Mouse (Mus musculus): ENCODE results near the gene Clptm1. TPM values are rescaled to one million over a fixed set of nuclear protein-coding genes. Genes with fewer than 3 reads are reported as not detected.
"Not testable (repeated sequence)": the region's sequence is repeated elsewhere in the genome, so short reads cannot be mapped to it uniquely, and the experiment has no call there.

Gene Clptm1
- total and polyA plus RNA-seq, 2 experiments from 2014 or later: 71.5 to 97.9 TPM

DNA sequence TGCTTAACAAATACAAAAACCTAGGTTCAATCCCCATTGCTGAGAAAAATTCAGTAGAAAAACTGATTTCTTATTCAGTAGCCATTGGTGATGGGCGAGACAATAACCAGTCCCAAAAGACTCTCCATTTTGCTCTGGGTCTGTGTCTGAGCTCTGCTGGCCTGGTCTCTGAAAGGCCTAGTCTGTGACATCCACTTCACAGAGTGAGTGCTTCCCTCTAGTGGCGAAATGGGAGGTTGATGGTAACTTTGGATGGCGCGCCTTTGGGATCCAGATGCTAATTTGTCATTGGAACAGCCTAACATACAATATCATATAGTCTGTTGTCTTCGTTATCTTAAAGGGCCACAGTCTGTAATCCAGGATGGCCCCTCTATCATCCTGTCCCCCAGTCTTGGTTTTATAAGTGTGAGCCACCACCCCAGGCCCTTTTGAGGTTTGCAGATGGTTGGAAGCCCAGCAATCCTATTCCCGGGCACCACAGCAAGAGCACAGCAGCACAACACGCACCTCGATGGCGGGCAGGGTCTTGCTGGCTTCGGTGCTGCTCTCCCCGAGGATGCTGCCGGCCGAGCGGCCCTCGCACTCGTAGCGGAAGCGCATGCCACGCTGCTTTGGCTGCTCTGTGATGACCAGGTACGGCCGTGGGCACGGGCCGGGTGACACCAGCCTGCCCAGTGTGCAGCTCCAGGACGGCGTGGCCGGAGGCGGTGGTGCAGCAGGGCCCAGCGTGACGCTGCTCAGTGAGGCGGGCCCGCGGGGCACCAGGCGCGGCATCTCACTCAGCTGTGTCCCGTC lies 45.6 kb downstream of the Clptm1 start:
- Histone ChIP-seq H3K4me1 (ENCODE audit: control insufficient read depth, insufficient read depth) (no peaks in the 10 kb centered on the region), H3K9me3 (replicated peaks; ENCODE audit: control insufficient read depth, low read length) (no peaks in the 10 kb centered on the region), H3K9ac (replicated peaks; ENCODE audit: low read depth, low read length) (no peak overlapping the region), H3K4me3 (ENCODE audit: low read depth, low read length) (peak overlapping the region; percentile 2; the same call in 1 of the 2 replicates), H3K27me3 (ENCODE audit: control insufficient read depth, insufficient read depth, low read length) (no peaks in the 10 kb centered on the region), H3K27ac (ENCODE audit: low read depth) (no peak overlapping the region), H3K4me2 (ENCODE audit: low read depth, low read length) (peak overlapping the region; percentile 25), H3K36me3 (replicated peaks; ENCODE audit: control insufficient read depth, insufficient read depth, low read length) (0 out of 2 replicates have a peak, but pooled peaks cover 6% of the 10 kb centered on the region)
- WGBS: 10% methylated on average over 35 of the region's 35 CpGs
- ATAC-seq (ENCODE audit: insufficient read depth, low read depth): peak; percentile 75
- DNase-seq (ENCODE audit: low spot score): peak; percentile 80
- TF ChIP-seq EP300 (IDR thresholded peaks at IDR 0.05; ENCODE audit: low read depth) (no peak), CTCF (IDR thresholded peaks at IDR 0.05; ENCODE audit: low read depth) (peak; percentile 88)

DNA sequence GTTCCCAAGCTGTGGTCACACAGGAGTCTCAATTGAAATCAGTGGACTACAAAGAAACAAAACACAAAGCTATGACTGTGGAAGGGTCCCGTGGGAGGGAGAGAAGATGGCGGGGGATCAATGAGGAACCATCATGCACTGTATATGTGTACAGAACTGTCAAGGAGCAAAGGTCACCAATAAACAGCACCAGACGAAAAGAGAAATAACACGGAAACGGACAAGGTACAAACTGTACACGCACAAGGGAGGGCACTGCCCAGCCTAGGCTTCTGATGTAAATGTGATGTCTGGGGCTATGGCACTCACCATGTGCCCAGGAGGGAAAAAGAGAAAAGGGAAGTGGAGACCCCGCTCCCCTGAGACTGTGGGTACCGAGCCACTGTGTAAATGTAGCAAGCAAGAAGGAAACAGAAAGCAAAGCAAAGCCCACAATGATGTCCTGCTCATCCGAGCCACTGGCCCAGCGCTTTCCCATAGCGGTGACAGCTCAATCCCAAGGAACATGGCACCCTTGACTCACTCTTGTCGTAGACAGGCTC lies 49.7 kb downstream of the Clptm1 start:
- Histone ChIP-seq H3K4me1 (ENCODE audit: control insufficient read depth, insufficient read depth) (no peaks in the 10 kb centered on the region), H3K4me2 (ENCODE audit: low read depth, low read length) (no peak overlapping the region), H3K36me3 (replicated peaks; ENCODE audit: control insufficient read depth, insufficient read depth, low read length) (peaks cover 26% of the 10 kb centered on the region; the same call in 1 of the 2 replicates), H3K9ac (replicated peaks; ENCODE audit: low read depth, low read length) (no peak overlapping the region), H3K27ac (ENCODE audit: low read depth) (no peak overlapping the region), H3K4me3 (ENCODE audit: low read depth, low read length) (no peak overlapping the region), H3K27me3 (ENCODE audit: control insufficient read depth, insufficient read depth, low read length) (no peaks in the 10 kb centered on the region), H3K9me3 (replicated peaks; ENCODE audit: control insufficient read depth, low read length) (no peaks in the 10 kb centered on the region)
- TF ChIP-seq EP300 (IDR thresholded peaks at IDR 0.05; ENCODE audit: low read depth): no peak
- TF ChIP-seq CTCF (IDR thresholded peaks at IDR 0.05; ENCODE audit: low read depth): no peak
- DNase-seq (ENCODE audit: low spot score): no peak
- 83% methylated on average over 12 of the region's 12 CpGs for WGBS
- no peak for ATAC-seq (ENCODE audit: insufficient read depth, low read depth)

DNA sequence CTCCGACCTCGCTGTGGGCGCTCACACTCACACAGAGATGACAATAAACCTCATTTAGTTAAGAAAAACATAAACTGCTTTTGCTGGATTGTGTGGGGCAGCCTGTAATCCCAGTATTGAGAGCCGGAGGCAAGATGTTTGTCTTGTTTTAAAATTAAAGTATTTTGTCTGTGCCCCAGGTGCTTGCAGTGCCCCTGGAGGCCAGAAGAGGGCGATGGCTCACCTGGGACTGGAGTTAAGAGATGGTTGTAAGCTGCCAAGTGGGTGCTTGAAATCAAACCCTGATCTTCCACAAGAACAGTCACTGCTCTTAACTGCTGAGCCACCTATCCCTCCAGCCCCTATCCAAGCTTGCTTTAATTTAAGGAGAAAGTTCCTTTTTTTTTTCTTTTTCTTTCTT lies 53.9 kb downstream of the Clptm1 start:
- peaks cover 26% of the 10 kb centered on the region; the same call in 1 of the 2 replicates for H3K36me3 ChIP-seq (replicated peaks; ENCODE audit: control insufficient read depth, insufficient read depth, low read length)
- no peak for DNase-seq (ENCODE audit: low spot score)
- H3K9me3 ChIP-seq (replicated peaks; ENCODE audit: control insufficient read depth, low read length): no peaks in the 10 kb centered on the region
- H3K27ac ChIP-seq (ENCODE audit: low read depth): no peak overlapping the region
- H3K4me2 ChIP-seq (ENCODE audit: low read depth, low read length): no peak overlapping the region
- WGBS: 78% methylated on average over 5 of the region's 5 CpGs
- no peak for ATAC-seq (ENCODE audit: insufficient read depth, low read depth)
- H3K9ac ChIP-seq (replicated peaks; ENCODE audit: low read depth, low read length): no peak overlapping the region
- H3K27me3 ChIP-seq (ENCODE audit: control insufficient read depth, insufficient read depth, low read length): no peaks in the 10 kb centered on the region
- TF ChIP-seq EP300 (IDR thresholded peaks at IDR 0.05; ENCODE audit: low read depth) (no peak), CTCF (IDR thresholded peaks at IDR 0.05; ENCODE audit: low read depth) (no peak)
- no peaks in the 10 kb centered on the region for H3K4me1 ChIP-seq (ENCODE audit: control insufficient read depth, insufficient read depth)
- H3K4me3 ChIP-seq (ENCODE audit: low read depth, low read length): no peak overlapping the region

DNA sequence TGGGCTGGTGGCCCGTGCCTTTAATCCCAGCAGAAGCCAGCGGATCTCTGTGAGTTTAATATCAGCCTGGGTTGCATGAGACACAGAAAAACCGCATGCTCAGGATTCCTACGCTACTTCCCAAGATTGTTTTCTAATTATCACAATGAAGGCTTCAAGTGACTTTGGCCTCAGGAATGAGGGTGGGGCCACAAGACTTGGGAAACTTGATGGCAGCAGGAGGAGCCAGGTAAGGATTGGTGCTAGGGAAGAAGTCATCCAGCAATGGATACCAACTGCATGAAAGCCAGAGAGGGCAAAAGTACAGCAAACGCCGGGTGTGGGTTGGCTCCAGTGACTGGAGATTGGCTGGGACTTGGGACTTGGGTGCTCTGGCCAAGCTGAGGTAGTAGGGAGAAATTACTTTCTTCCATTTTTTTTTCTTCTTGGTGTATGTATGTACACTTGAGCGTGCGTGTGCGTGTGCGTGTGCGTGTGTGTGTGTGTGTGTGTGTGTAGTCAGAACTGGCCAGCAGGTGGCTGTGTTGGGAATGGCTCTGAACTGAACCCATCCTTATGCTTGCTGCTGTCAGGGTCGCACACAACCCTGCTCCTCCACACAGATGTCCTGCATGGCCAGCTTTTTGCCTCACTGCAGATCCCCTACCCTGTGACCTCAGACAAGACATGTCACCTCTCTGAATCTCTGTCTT lies 55.0 kb downstream of the Clptm1 start:
- no peak overlapping the region for H3K9ac ChIP-seq (replicated peaks; ENCODE audit: low read depth, low read length)
- 86% methylated on average over 12 of the region's 12 CpGs for WGBS
- H3K27ac ChIP-seq (ENCODE audit: low read depth): no peak overlapping the region
- no peak overlapping the region for H3K4me3 ChIP-seq (ENCODE audit: low read depth, low read length)
- no peak overlapping the region for H3K4me2 ChIP-seq (ENCODE audit: low read depth, low read length)
- H3K4me1 ChIP-seq (ENCODE audit: control insufficient read depth, insufficient read depth): no peaks in the 10 kb centered on the region
- no peaks in the 10 kb centered on the region for H3K27me3 ChIP-seq (ENCODE audit: control insufficient read depth, insufficient read depth, low read length)
- DNase-seq (ENCODE audit: low spot score) (no peak), ATAC-seq (ENCODE audit: insufficient read depth, low read depth) (no peak)
- H3K9me3 ChIP-seq (replicated peaks; ENCODE audit: control insufficient read depth, low read length): no peaks in the 10 kb centered on the region
- no peak for TF ChIP-seq CTCF (IDR thresholded peaks at IDR 0.05; ENCODE audit: low read depth)
- no peak for TF ChIP-seq EP300 (IDR thresholded peaks at IDR 0.05; ENCODE audit: low read depth)
- peaks cover 20% of the 10 kb centered on the region; the same call in 1 of the 2 replicates for H3K36me3 ChIP-seq (replicated peaks; ENCODE audit: control insufficient read depth, insufficient read depth, low read length)

DNA sequence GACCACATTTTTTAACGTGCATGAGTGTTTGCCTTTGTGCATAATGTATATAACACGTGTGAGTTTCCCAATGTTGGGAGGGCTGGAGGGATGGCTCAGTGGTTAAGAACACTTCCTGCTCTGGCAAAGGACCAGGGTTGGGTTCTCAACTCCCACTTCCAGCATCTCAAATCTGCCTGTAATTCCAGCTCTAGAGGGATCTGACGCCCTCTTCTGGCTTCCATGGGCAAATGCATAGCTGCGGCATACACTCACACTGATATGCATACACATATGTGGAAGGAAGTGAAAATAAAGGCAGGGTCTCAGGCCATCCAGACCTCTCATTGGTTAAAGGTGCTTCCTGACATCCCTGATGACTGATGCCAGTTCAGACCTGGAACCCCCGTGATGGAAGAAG lies 57.5 kb downstream of the Clptm1 start:
- Histone ChIP-seq H3K4me1 (ENCODE audit: control insufficient read depth, insufficient read depth) (peaks cover 13% of the 10 kb centered on the region), H3K9me3 (replicated peaks; ENCODE audit: control insufficient read depth, low read length) (no peaks in the 10 kb centered on the region), H3K27ac (ENCODE audit: low read depth) (no peak overlapping the region), H3K27me3 (ENCODE audit: control insufficient read depth, insufficient read depth, low read length) (no peaks in the 10 kb centered on the region), H3K4me2 (ENCODE audit: low read depth, low read length) (no peak overlapping the region), H3K4me3 (ENCODE audit: low read depth, low read length) (no peak overlapping the region), H3K36me3 (replicated peaks; ENCODE audit: control insufficient read depth, insufficient read depth, low read length) (0 out of 2 replicates have a peak, but pooled peaks cover 22% of the 10 kb centered on the region), H3K9ac (replicated peaks; ENCODE audit: low read depth, low read length) (no peak overlapping the region)
- DNase-seq (ENCODE audit: low spot score): no peak
- 77% methylated on average over 5 of the region's 5 CpGs for WGBS
- no peak for ATAC-seq (ENCODE audit: insufficient read depth, low read depth)
- TF ChIP-seq EP300 (IDR thresholded peaks at IDR 0.05; ENCODE audit: low read depth) (no peak), CTCF (IDR thresholded peaks at IDR 0.05; ENCODE audit: low read depth) (no peak)

DNA sequence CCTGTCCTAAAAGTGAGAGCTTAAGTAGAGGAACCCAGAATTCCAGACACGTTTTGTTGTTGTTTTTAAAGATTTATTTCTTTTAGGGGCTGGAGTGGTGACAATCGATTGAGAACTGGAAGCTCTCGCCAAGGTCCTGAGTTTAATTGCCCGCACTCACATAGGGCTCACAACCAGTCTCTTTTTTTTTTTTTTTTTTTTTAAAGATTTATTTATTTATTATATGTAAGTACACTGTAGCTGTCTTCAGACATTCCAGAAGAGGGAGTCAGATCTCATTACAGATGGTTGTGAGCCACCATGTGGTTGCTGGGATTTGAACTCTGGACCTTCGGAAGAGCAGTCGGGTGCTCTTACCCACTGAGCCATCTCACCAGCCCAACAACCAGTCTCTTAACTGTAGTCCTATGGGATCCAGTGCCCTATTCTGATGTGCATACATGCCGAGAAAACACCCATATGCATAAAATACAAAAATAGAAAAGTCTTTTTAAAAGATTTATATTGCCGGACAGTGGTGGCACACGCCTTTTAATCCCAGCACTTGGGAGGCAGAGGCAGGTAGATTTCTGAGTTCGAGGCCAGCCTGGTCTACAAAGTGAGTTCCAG lies 60.1 kb downstream of the Clptm1 start:
- not testable (repeated sequence) for H3K9me3 ChIP-seq (replicated peaks; ENCODE audit: control insufficient read depth, low read length); H3K27me3 ChIP-seq (ENCODE audit: control insufficient read depth, insufficient read depth, low read length); H3K27ac ChIP-seq (ENCODE audit: low read depth); H3K9ac ChIP-seq (replicated peaks; ENCODE audit: low read depth, low read length); DNase-seq (ENCODE audit: low spot score)
- WGBS: 57% methylated on average over 10 of the region's 10 CpGs
- ATAC-seq (ENCODE audit: insufficient read depth, low read depth): peak; percentile 33
- Histone ChIP-seq H3K36me3 (replicated peaks; ENCODE audit: control insufficient read depth, insufficient read depth, low read length) (peaks cover 21% of the 10 kb centered on the region), H3K4me3 (ENCODE audit: low read depth, low read length) (peak overlapping the region; percentile 93), H3K4me2 (ENCODE audit: low read depth, low read length) (peak overlapping the region; percentile 85), H3K4me1 (ENCODE audit: control insufficient read depth, insufficient read depth) (peaks cover 13% of the 10 kb centered on the region)
